Mouse (Mus musculus): Measurements from ENCODE around the gene Tas1r3. TPM values are rescaled to one million over a fixed set of nuclear protein-coding genes. Genes with fewer than 3 reads are reported as not detected.

Gene Tas1r3
- polyA plus RNA-seq, 1 experiment, result 0.28 TPM

DNA sequence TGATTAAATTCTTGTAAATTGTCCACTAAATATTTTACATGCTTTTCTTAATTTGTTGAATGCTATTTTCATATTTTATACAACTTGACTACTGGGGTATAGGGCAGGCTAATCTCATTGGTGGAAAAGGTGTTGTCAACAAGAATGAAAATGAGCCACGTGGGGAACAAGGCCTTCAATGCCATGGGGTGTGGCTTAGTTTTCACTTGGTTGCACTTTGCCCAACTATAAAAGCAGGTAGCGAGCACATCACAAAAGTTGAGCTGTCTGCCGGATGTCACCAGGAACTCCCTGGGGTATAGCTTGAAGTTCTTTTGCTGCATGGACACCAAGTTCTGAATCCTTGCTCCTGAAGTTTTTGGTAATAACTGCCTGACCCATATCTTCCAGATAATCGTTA is 45.6 kb downstream of the Tas1r3 start:
- Histone ChIP-seq H3K36me3 (ENCODE audit: control insufficient read depth, insufficient read depth, low read length, poor library complexity, severe bottlenecking) (peaks cover 83% of the 10 kb centered on the region), H3K27me3 (ENCODE audit: control insufficient read depth, insufficient read depth, low read length, poor library complexity, severe bottlenecking) (no peaks in the 10 kb centered on the region), H3K4me3 (ENCODE audit: low read depth, low read length) (no peak overlapping the region), H3K27ac (ENCODE audit: insufficient read depth, low read length) (no peak overlapping the region), H3K9me3 (replicated peaks; ENCODE audit: control insufficient read depth, insufficient read depth, low read length, poor library complexity, severe bottlenecking) (no peaks in the 10 kb centered on the region), H3K4me1 (ENCODE audit: control insufficient read depth, insufficient read depth, low read length) (no peaks in the 10 kb centered on the region), H3K9ac (ENCODE audit: low read depth, poor library complexity, severe bottlenecking) (no peak overlapping the region)
- TF ChIP-seq EP300 (IDR thresholded peaks at IDR 0.05; ENCODE audit: insufficient read depth, low read depth, low read length) (no peak), CTCF (IDR thresholded peaks at IDR 0.05; ENCODE audit: low read depth, low read length) (no peak), POLR2A (IDR thresholded peaks at IDR 0.05; ENCODE audit: insufficient read depth, low read length) (no peak)

DNA sequence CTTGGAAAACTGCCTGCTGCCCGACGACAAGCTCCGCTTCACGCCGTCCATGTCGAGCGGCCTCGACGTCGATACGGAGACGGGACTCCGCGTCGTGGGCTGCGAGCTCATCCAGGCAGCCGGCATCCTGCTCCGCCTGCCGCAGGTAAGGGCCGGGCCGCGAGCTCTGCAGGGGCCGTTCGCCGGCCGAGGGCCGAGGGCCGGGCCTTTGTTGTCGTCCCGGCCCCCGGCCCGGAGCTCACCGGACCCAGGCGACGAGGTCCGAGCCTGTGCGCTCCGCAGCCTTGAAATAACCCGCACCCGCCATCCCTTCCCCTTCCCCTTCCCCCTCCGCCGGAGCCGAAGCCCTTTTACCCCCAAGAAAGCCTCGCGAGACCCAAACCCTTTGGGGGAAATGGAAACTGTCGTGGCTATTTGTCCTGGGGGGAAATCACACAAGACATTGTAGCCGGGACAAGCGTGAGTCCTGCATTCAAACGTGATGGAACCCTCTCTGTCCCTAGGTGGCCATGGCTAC is 50.4 kb downstream of the Tas1r3 start:
- Histone ChIP-seq H3K27ac (ENCODE audit: insufficient read depth, low read length) (peak overlapping the region; percentile 12; the same call in 1 of the 2 replicates), H3K27me3 (ENCODE audit: control insufficient read depth, insufficient read depth, low read length, poor library complexity, severe bottlenecking) (no peaks in the 10 kb centered on the region), H3K4me1 (ENCODE audit: control insufficient read depth, insufficient read depth, low read length) (no peaks in the 10 kb centered on the region), H3K9ac (ENCODE audit: low read depth, poor library complexity, severe bottlenecking) (peak overlapping the region; percentile 94), H3K9me3 (replicated peaks; ENCODE audit: control insufficient read depth, insufficient read depth, low read length, poor library complexity, severe bottlenecking) (no peaks in the 10 kb centered on the region), H3K36me3 (ENCODE audit: control insufficient read depth, insufficient read depth, low read length, poor library complexity, severe bottlenecking) (peaks cover 65% of the 10 kb centered on the region), H3K4me3 (ENCODE audit: low read depth, low read length) (peak overlapping the region; percentile 100)
- TF ChIP-seq POLR2A (IDR thresholded peaks at IDR 0.05; ENCODE audit: insufficient read depth, low read length) (no peak), CTCF (IDR thresholded peaks at IDR 0.05; ENCODE audit: low read depth, low read length) (no peak), EP300 (IDR thresholded peaks at IDR 0.05; ENCODE audit: insufficient read depth, low read depth, low read length) (no peak)

DNA sequence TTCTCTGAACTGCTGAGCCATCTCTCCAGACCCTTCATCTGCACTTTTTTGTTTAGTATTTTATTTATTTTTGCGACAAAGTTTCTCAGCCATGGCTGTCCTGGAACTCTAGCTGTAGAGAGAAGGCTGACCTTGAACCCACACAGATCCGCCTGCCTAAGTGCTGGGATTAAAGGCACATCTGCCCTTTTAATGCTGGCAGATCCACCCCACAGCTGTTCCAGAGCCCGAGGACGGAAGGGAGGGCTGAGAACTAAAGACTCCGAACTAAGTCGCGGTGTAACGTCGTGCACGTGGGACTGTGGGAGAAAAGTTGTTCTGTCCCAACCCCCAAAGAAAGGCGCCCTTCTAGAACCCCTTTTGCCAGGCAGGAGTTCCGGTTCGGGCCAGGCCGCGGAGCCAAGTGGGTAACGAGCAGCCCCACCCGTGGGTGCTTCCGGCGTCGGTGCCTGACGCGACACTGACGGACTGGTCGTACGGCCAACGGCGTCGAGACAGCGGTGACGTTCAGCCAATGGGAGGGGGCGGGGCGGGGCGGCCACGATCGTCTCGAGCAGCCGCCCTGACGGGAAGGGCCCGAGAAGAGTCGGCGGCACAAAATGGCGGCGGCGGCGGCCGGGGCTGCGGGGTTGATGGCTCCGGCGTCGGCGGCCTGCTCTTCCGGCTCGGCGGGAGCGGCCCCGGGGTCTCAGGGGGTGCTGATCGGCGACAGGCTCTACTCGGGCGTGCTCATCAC is 51.1 kb downstream of the Tas1r3 start, which contains the start of gene Ccnl2:
Gene Ccnl2, plus strand, starts transcription at position 561 of the 736 bp plus-strand sequence.
- H3K27ac ChIP-seq (ENCODE audit: insufficient read depth, low read length), result peak within 1 kb of the TSS; percentile 55
- H3K27me3 ChIP-seq (ENCODE audit: control insufficient read depth, insufficient read depth, low read length, poor library complexity, severe bottlenecking), result no peaks in the 10 kb centered on the region
- peaks cover 65% of the 10 kb centered on the region for H3K36me3 ChIP-seq (ENCODE audit: control insufficient read depth, insufficient read depth, low read length, poor library complexity, severe bottlenecking)
- H3K9ac ChIP-seq (ENCODE audit: low read depth, poor library complexity, severe bottlenecking), result peak within 1 kb of the TSS; percentile 94
- H3K4me3 ChIP-seq (ENCODE audit: low read depth, low read length), result peak within 1 kb of the TSS; percentile 100
- H3K9me3 ChIP-seq (replicated peaks; ENCODE audit: control insufficient read depth, insufficient read depth, low read length, poor library complexity, severe bottlenecking), result no peaks in the 10 kb centered on the region
- TF ChIP-seq CTCF (IDR thresholded peaks at IDR 0.05; ENCODE audit: low read depth, low read length) (no peak), EP300 (IDR thresholded peaks at IDR 0.05; ENCODE audit: insufficient read depth, low read depth, low read length) (no peak), POLR2A (IDR thresholded peaks at IDR 0.05; ENCODE audit: insufficient read depth, low read length) (no peak)
- H3K4me1 ChIP-seq (ENCODE audit: control insufficient read depth, insufficient read depth, low read length), result no peaks in the 10 kb centered on the region

Other genes with a start within 250 kb of the Tas1r3 start
- gene Cdk11b, start 238.5 kb downstream of the Tas1r3 start, polyA plus RNA-seq (2011; ENCODE audit: insufficient read depth, insufficient read length, low read depth, missing spikeins), result 105 and 113 TPM in 2 replicates
- gene Gm10563, start 218.0 kb downstream of the Tas1r3 start, polyA plus RNA-seq (2011; ENCODE audit: insufficient read depth, insufficient read length, low read depth, missing spikeins), result not detected in 2 replicates
- 11.7 and 13.6 TPM in 2 replicates for gene Mmp23, start 210.0 kb downstream of the Tas1r3 start, polyA plus RNA-seq (2011; ENCODE audit: insufficient read depth, insufficient read length, low read depth, missing spikeins)
- gene Mib2, start 194.2 kb downstream of the Tas1r3 start, polyA plus RNA-seq (2011; ENCODE audit: insufficient read depth, insufficient read length, low read depth, missing spikeins), result 13.4 and 18.4 TPM in 2 replicates
- 11.9 and 15.0 TPM in 2 replicates for gene Fndc10, start 169.0 kb downstream of the Tas1r3 start, polyA plus RNA-seq (2011; ENCODE audit: insufficient read depth, insufficient read length, low read depth, missing spikeins)
- 144 and 151 TPM in 2 replicates for gene Ssu72, start 158.6 kb downstream of the Tas1r3 start, polyA plus RNA-seq (2011; ENCODE audit: insufficient read depth, insufficient read length, low read depth, missing spikeins)
- gene Tmem240, start 128.6 kb downstream of the Tas1r3 start, polyA plus RNA-seq (2011; ENCODE audit: insufficient read depth, insufficient read length, low read depth, missing spikeins), result 0.21 and 0.54 TPM in 2 replicates
- gene Atad3a, start 102.3 kb downstream of the Tas1r3 start, polyA plus RNA-seq (2011; ENCODE audit: insufficient read depth, insufficient read length, low read depth, missing spikeins), result 78.2 and 89.5 TPM in 2 replicates
- 0.67 and 0.99 TPM in 2 replicates for gene Vwa1, start 88.7 kb downstream of the Tas1r3 start, polyA plus RNA-seq (2011; ENCODE audit: insufficient read depth, insufficient read length, low read depth, missing spikeins)
- gene Tmem88b, start 77.5 kb downstream of the Tas1r3 start, polyA plus RNA-seq (2011; ENCODE audit: insufficient read depth, insufficient read length, low read depth, missing spikeins), result 0.26 and 0.40 TPM in 2 replicates
- not detected in 2 replicates for gene Ankrd65, start 72.9 kb downstream of the Tas1r3 start, polyA plus RNA-seq (2011; ENCODE audit: insufficient read depth, insufficient read length, low read depth, missing spikeins)
- 70.0 and 82.8 TPM in 2 replicates for gene Mrpl20, start 60.5 kb downstream of the Tas1r3 start, polyA plus RNA-seq (2011; ENCODE audit: insufficient read depth, insufficient read length, low read depth, missing spikeins)
- gene Ccnl2, start 50.9 kb downstream of the Tas1r3 start, polyA plus RNA-seq (2011; ENCODE audit: insufficient read depth, insufficient read length, low read depth, missing spikeins), result 86.1 and 87.6 TPM in 2 replicates
- 70.6 and 76.0 TPM in 2 replicates for gene Aurkaip1, start 32.1 kb downstream of the Tas1r3 start, polyA plus RNA-seq (2011; ENCODE audit: insufficient read depth, insufficient read length, low read depth, missing spikeins)
- gene Mxra8, start 23.7 kb downstream of the Tas1r3 start, polyA plus RNA-seq (2011; ENCODE audit: insufficient read depth, insufficient read length, low read depth, missing spikeins), result 21.1 and 26.1 TPM in 2 replicates
- gene Dvl1, start 16.0 kb downstream of the Tas1r3 start, polyA plus RNA-seq (2011; ENCODE audit: insufficient read depth, insufficient read length, low read depth, missing spikeins), result 15.2 and 20.3 TPM in 2 replicates
- 6.0 and 7.9 TPM in 2 replicates for gene Cptp, start 6.1 kb upstream of the Tas1r3 start, polyA plus RNA-seq (2011; ENCODE audit: insufficient read depth, insufficient read length, low read depth, missing spikeins)
- 43.3 and 45.3 TPM in 2 replicates for gene Ints11, start 6.2 kb upstream of the Tas1r3 start, polyA plus RNA-seq (2011; ENCODE audit: insufficient read depth, insufficient read length, low read depth, missing spikeins)
- gene Pusl1, start 28.4 kb upstream of the Tas1r3 start, polyA plus RNA-seq (2011; ENCODE audit: insufficient read depth, insufficient read length, low read depth, missing spikeins), result 15.3 and 19.4 TPM in 2 replicates
- gene Acap3, start 28.5 kb upstream of the Tas1r3 start, polyA plus RNA-seq (2011; ENCODE audit: insufficient read depth, insufficient read length, low read depth, missing spikeins), result 2.6 and 3.8 TPM in 2 replicates
- gene Ube2j2, start 80.5 kb upstream of the Tas1r3 start, polyA plus RNA-seq (2011; ENCODE audit: insufficient read depth, insufficient read length, low read depth, missing spikeins), result 100 and 104 TPM in 2 replicates
- gene C1qtnf12, start 99.0 kb upstream of the Tas1r3 start, polyA plus RNA-seq (2011; ENCODE audit: insufficient read depth, insufficient read length, low read depth, missing spikeins), result 18.8 and 19.1 TPM in 2 replicates
- gene B3galt6, start 129.3 kb upstream of the Tas1r3 start, polyA plus RNA-seq (2011; ENCODE audit: insufficient read depth, insufficient read length, low read depth, missing spikeins), result 2.5 and 2.6 TPM in 2 replicates
- gene Sdf4, start 129.5 kb upstream of the Tas1r3 start, polyA plus RNA-seq (2011; ENCODE audit: insufficient read depth, insufficient read length, low read depth, missing spikeins), result 82.8 and 88.9 TPM in 2 replicates
- 2.4 and 2.9 TPM in 2 replicates for gene Tnfrsf4, start 150.5 kb upstream of the Tas1r3 start, polyA plus RNA-seq (2011; ENCODE audit: insufficient read depth, insufficient read length, low read depth, missing spikeins)
- not detected in 2 replicates for gene Tnfrsf18, start 162.8 kb upstream of the Tas1r3 start, polyA plus RNA-seq (2011; ENCODE audit: insufficient read depth, insufficient read length, low read depth, missing spikeins)
- 2.5 and 3.3 TPM in 2 replicates for gene Ttll10, start 196.1 kb upstream of the Tas1r3 start, polyA plus RNA-seq (2011; ENCODE audit: insufficient read depth, insufficient read length, low read depth, missing spikeins)
- gene 9430015G10Rik, start 246.6 kb upstream of the Tas1r3 start, polyA plus RNA-seq (2011; ENCODE audit: insufficient read depth, insufficient read length, low read depth, missing spikeins), result 39.7 and 47.7 TPM in 2 replicates